Mouse (Mus musculus) gastrocnemius, postnatal 10 days (tissue): ENCODE data around the gene Odaph. TPM values are rescaled to one million over a fixed set of nuclear protein-coding genes. Genes with fewer than 3 reads are reported as not detected.
"Not testable (repeated sequence)": the region's sequence is repeated elsewhere in the genome, so short reads cannot be mapped to it uniquely, and the experiment has no call there.

Source experiments
- DNase-seq: peaks from one replicate; pipeline ENCODE4 v3.0.0; 2021; ENCODE audit warnings: mixed read lengths
- long read RNA-seq, 2 experiments: library from polyadenylated mRNA; stranded (forward); transcript quantifications; one replicate each; pipeline ENCODE4 v2.0.0; 2021
- total RNA-seq, 2 experiments: library from RNA; stranded (reverse); gene quantifications; 2 replicates each; pipeline ENCODE4 v1.2.3; 2021

The Odaph gene
- total RNA-seq = under 1 TPM in 1 of 2 experiments, not detected in 1; 0.33 TPM
- long read RNA-seq, experiment 1 = 0 reads
- long read RNA-seq, experiment 2 = 0 reads

DNA sequence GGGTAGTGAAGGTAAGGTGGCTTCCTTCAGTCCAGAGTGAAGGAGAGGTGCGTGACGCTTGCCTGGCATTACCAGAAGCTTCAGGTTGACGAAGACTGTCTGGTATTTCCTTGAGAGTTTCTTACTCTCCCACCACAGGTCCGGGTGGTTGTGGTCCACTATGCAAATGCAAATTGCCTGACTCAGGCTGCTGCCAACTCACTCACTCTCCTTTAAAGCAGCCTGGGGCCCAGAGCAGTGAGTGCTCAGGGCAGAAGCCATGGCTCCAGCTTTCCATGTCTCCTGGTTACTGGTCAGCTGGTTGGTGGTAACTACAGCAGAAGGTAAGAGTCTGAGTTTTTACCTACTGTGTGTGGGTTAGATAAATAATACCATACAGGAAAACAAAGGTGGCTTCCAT, at the start of gene Odaph:
Gene Odaph (plus strand): TSS at position 240 of the 400 bp plus-strand sequence.
- no peak for DNase-seq

DNA sequence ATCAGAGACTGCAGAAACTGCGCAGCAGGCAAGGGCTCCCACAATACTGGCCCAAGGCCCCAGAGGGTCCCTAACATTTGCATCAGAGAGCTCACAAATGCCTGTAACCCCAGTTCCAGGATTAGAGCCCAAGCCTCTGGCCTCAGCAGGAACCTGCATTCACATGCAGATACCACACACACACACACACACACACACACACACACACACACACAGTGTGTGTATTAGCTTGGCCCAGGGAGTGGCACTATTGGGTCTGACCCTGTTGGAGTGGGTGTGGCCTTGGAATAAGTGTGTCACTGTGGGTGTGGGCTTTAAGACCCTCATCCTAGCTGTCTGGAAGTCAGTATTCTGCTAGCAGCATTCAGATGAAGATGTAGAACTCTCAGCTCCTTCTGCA, 41.7 kb upstream of the Odaph start:
- not testable (repeated sequence) for DNase-seq

DNA sequence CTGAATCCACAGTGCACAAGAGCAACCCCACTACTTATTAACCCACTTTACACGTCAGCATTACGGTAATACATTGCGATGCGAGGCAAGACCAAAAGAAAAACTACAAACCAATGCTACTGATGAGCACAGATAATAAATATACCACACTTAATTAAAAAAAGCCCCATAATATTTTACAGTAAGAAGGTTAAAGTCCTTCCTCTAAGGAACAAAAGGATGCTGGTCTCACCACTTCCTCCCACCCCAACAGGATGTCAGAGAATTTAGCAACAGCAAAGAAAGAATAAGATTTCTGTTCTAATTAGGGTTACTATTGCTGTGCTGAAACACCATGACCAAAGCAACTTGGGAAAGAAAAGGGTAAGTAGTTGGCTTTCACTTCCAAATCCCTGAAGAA, 40.3 kb upstream of the Odaph start:
- no peak for DNase-seq

DNA sequence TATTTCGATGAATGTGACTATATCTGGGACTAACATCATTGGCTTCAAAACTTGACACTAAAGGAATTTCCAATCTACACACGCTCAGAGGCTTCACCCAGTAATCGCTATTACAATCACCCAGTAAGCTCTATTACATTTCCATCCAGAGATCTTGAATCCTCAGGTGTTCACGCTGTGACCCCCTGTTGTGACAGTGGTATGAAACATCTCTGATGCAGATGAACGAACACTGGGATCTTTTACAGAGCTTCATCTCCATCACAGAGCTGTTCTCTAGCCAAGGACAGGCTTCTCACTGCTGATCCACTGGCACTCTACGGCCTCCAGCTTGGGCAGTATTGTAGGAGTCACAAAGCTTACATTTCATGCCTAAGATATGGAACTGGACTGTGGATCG, 37.8 kb upstream of the Odaph start:
- DNase-seq = no peak

DNA sequence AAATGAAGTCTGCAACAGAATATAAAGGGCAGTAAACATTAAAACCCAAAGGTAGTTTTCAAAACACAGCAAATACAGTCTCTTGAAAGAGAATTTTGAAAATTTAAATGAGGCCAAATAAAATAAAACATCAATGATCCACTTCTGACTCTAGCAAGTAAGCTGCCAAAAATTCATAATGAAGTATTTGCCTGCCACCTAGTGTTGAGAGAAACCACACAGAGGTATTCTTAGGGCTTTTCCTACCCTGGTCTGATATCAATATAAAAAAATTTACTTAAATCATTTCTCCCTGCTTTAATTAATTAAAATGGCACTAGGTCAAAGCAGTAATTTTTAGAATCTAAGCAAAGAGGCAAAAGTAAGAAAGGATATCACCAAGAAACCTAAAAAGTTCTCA, 35.9 kb upstream of the Odaph start:
- DNase-seq = no peak

DNA sequence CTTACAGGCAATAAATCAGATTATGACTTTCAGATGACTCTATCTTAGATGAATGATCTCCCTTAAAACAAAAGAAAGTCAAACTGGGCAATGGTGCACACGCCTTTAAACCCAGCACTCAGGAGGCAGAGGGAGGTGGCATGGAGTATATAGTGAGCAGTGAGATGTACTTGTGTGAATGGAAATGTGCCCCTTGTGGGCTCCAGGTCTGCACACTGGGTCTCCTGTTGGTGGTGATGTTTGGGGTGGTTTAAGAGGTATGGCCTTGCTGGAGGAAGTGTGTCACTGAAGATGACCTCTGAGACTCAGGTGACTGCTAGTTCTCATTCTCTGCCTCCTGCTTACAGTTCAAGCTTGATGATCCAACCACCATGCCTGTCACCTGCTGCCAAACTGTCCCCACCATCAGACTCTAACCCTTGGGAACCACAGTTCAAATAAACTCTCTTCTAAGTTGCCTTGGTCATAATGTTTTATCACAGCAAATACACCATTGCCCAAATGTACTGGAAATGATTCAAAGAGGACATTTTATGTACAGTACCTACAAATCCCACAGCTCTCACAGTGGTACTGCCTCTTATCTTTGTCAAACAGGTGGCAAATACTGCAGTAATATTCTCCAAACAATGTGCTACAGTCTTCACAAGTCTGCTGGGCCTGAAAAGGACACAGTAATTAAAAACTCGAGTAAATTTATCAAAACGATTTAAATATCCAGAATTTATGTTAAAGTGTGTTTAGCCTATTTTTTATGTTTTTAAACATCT, 30.1 kb upstream of the Odaph start:
- no peak for DNase-seq

DNA sequence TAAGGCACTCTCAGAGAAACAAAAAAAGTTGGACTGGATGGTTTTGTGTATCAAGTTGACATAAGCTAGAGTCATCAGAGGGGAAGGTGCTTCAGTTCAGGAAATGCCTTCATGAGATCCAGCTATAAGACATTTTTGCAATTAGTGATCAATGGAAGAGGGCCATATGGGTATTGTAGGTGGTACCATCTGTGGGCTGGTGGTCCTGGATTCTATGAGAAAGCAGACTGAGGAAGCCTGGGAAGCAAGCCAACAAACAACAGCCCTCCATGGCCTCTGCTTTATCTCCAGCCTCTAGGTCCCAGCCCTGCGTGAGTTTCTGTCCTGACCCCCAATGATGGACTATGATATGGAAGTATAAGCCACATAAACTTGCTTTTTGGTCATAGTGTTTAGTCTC, 28.2 kb upstream of the Odaph start:
- no peak for DNase-seq

DNA sequence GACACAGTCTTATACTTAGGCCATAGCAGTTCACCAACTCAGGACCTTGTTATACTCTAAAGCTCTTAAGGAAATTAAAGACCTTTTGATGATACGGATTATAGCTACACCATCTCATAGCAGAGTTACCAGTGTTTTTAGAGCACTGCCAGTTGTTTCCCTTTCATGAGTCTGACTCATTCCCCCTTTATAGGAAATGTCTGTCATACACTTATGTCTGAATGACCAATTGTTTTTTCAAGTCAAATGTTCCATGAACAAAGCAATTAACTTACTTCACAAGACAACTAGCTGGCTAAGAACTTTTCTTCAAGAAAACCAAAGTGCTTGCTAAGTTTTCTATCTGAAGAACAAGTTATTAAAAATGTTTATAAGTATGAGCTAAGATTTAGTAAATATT, 27.3 kb upstream of the Odaph start:
- DNase-seq = no peak

DNA sequence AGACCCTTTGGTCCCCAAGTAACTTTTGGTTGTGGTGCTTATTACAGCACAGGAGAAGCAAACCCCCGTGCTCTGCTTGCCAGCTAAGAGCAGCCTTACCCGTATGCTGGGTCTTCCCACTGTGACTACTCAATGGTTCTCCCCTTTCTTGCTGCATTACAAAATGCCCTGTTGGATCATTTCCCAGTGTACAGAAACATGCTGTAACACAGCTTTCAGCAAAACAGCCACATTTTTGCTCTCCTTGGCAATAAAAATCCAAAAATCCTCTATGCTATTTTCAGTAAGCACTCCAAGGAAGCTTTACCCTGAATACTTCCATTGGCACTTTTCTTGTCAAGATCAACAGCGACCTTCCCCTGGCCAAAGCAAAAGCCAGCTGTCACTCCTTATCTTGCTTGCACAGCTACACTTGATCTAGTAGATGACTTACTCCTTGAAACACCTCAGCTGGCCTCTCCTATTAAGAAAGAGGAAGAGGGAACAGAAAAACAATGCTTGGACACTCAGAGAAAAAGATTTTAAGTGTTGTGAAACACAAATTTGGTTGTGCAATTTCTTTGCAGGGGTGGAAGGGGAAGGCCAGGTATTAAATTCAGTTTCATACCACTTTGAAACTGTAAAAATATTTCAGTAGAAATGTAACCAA, 26.5 kb upstream of the Odaph start:
- no peak for DNase-seq

DNA sequence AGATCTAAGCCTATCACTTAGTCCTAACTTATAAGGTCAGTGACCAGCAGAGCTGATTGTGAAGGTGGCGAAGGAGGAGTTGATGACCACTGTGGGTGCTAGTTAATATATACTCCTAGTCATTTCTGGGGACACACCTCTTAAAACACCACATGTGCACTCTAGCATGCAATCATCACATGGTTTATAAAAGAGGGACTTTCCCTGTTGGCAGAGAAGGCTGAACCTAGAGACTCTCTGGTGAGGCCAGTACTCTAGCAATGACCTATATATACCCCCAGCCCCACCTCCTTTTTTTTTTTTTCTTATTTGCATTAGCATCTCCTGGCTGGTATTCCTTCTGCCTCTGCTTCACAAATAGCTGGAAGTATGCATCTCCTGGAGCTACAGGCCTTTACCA, 25.9 kb upstream of the Odaph start:
- DNase-seq = no peak

DNA sequence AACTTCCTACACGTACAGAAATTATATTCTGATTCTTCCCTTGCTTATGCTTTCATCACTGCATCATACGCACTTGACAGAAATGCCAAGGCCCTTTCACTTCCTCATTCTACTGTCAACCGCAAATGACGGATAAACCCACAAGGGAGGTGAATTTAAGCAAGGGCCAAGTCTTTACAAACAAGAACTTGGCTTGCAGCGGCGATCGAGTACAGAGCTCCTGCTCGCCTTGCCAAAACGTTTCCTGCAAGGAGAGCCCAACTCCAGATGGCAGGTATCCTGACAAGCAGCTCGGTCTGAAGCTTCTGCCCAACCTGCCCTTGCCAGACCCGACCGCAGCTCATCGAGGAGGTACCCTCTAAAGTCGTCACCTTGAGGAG, 25.0 kb upstream of the Odaph start:
- DNase-seq = no peak

DNA sequence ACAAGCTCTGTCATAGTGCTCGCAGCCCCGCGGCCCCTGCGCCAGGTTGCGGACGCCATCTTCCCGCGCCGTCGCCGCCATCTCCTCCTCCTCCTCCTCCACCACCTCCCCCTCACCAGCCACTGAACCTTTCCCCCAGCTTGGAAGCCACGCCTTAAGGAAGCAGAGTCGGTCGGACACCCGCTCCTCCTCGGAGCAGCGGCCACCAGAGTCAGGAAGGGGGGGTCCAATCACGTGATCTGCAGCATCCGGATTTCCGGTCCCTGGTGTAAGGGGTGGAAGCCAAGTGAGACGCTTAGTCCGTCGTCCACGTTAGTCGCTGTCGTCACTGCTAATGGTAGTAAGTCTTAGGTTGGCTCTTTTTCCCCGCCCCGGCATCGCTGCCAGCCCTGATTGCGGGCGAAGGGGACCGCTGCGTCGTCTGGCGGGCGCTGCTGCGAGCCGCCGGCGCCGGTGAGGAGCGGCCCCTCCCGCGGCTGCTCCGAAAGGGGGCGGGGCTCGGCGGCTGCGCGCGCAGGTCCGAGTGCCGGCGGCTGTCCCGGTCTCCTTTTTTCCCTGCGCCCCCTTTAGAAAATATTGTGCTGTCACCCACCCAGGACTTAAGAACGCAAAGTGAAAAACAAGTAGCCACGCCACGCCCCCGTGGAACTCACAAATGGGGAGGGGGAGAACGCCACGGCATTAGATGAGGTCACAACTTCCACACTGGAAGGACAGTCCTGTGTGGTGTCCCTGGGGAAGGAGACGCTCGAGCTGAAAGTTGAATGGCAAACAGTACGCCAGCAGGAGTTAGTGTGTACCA, 24.4 kb upstream of the Odaph start, which contains the start of gene Rchy1:
Gene Rchy1 (minus strand): TSS at position 430 of the 802 bp plus-strand sequence.
- DNase-seq = peak; percentile 97

DNA sequence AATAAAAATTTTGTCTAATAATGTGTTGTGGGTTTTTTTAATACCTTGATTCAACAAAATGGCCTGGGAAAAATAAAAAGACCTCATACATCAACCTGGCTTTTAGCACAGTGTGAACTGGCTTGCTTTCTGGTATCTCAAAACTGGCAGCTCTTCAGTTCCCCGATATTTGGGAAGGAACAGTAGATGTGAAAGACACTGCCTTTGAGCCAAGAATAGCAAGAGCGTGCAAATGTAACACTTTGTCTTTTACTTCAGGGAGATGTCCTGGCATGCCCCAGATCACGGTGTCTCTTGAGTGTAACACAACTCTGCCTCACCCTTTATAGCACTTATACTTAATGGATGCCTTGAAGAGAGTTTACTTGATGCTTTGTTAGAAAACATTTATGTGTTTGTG, 15.2 kb upstream of the Odaph start:
- no peak for DNase-seq

DNA sequence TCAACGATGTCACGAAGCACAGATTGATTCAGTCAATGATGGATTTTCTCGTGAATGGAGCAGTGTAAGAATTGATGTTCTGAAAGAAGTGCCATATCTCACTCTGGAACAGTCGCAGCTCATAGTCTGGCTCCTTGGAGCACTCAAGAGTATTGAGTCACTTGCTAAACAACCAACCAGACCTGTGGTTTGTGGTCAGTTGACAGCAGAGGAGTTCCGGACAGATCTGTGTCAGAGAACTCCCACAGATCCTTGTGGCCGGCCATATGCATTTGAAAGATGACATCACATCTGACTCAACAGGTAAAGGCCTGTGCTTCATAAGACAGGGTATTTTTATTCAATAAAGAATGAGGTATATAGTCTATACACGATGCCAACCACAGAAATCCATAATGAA, 13.3 kb upstream of the Odaph start:
- no peak for DNase-seq

DNA sequence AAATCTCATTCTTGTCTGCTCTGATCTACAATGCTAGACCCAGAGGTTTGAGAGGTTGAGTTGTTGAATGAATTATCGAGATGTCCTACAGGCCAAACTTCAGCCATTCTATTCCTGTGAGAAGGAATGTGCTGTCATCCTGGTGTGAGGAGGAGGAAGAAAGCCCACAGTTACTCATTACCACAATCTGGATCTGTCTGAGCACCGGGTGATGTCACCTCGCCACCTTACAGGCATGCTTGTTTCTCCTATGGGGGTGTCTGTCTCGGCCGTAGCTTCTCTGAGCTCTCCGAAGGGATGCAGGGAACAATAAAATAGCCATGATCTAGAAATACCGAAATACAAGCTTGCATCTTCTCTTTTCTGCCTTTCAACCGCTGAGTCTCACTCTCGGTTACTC, 11.5 kb upstream of the Odaph start:
- no peak for DNase-seq

DNA sequence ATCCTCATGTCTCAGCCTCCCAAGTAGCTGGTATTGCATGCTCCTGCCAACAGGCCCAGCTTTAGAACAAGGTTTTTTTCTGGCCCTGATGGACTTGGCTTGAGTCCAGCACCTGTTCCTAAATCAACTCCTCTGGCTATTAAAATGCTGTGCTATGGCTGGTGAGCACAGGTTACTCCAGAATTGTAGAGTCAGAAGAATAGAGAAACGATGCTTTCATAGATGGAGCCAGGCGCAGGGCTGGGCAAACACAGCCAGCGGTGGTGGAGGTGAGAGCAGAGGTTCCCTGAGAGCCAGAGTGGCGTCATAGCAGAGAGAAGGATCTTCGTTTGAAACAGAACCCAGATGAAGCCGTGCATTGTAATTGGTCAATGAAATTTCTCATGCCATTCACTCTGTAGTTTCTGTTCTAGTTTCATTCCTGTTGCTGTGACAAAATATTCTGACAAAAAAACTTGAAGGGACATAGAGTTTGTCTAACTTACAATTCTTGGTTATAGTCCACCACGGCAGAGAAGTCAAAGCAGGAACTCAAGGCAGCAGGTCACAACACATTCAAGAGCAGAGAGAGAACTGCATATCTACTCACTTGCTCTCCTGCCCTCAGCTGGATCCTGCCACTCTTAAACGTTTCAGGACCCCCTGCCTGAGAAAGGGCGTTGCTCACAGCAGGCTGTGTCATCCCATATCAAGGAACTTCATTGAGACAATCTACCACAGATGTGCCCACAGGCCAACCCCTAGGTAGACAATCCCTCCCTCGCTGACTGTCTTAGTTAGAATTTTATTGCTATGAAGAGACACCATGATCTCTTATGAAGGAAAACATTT, 10.5 kb upstream of the Odaph start:
- no peak for DNase-seq

DNA sequence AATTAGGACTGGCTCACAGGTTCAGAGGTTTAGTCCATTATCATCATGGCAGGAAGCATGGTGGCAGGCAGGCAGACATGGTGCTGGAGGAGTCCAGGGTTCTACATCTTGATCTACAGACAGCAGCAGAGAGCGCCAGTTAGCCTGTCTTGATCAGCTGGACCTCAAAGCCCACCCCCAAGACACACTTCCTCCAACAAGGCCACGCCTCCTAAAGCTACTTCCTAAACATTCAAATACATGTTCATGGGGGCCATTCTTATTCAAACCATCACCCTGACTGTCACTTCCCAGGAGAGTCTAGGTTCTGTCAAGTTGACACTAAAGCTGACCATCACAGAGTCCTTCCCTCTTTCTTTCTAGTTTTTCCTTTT, 9.9 kb upstream of the Odaph start:
- no peak for DNase-seq

DNA sequence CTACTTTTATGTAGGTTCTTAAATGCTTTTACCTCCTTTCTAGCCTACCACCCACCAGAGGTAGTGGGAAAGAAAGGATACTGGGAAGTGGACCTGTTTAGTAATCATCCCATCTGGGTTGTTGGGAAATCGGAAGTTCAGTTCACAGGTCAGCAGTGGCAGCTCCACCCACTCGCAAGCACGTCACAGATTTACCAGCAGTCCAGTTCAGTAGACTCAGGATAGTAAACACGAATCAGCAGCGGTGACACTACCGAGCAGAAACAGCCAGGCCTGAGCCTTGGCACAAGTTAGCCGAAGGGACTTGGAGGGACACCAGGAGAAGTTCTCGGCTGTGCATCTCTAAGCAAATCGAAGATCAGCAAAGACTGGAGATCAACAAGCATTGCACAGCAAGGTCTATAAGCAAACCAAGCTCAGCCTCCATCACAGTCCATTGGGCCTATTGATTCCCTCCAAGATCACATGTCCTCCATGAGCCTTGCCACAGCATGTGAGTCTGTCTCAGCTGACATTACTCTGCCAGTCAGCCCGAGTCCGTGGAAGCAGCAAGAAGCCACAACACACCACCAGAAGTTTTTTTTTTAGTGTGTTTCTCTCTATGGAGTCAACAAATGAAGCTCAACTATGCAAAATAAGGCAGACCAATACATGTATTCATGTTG, 6.0 kb upstream of the Odaph start:
- DNase-seq = no peak

DNA sequence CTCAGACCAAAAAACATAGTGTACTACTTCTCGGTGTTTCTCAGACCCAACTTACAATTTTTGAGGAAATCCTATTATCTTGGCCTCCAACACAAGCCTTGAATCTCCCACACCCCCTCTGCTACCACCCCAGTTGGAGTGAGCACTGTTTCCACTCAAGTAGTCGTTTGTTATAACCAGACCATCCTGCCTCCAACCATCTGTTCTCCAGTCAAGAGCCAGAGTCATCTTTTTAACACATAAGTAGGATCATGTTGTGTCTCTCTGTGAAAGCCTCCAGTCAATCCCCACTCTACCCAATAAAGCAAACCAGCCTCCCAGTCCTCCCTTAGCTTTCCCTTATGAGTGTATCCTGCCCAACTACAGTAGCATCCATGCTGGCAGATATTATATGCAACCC, 3.8 kb upstream of the Odaph start:
- DNase-seq = no peak

DNA sequence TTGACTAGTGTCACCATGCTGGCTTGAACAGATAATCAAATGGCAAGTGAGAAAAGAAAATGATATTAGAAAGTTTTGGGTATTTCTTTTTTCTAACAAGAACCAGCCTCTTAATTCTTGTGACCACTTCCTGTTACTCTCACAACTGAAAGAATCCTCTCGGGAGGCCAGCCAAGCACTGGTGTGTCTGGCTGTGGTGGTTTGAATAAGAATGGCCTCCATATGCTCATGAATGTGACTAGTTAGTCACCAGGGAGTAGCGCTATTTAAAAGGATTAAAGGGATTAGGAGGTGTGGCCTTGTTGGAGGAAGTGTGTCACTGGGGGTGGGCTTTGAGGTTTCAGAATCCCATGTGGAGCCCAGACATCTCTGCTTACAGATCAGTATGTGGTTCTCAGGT, 1.6 kb upstream of the Odaph start:
- no peak for DNase-seq

DNA sequence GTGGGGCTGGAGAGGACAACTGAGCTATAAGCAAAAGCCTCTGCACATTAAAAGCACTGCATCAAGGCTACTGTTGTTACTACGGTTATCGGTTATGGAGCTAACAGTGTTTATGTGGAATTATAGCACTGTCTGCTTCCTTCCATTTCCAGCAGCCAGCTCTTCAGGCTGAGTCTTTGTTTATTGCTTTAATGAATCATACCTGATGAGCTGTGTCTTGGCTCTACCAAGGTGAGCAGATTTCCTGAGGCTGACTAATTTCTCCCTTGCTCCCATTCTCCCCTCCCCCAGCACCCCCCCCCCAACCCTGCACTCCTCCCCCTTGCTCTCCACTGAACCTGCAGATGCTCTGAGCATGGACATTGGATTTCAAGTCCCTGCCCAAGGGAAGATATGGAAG, 524 bp downstream of the Odaph start:
- no peak for DNase-seq

DNA sequence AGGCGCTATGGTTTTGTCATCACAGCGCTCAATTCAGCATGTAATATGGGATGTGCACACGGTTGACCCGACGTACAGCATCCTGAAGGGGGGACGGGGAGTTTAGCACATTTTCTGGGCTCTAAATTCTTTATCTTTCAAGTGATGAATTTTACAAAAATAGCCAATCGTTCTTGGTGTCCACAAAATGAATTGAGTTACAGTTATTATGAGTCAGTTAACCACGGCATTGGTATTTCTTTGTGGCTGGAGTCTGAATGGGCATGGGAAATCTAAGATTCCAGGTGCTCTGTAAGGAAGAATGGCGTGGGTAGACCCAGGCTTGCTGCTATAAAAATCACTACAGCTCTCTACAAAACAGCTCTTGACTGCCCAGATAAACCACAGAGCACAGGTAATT, 2.0 kb downstream of the Odaph start:
- no peak for DNase-seq
